Mouse (Mus musculus) lung, adult 2 months (tissue): ENCODE results near the gene Fgf11.

Experiments
- CTCF ChIP-seq: fragments of 200-500 bp; IDR thresholded peaks from 2 replicates; pipeline ENCODE4 v1.5.1; 2011; ENCODE audit warnings: mild to moderate bottlenecking, low read length, control low read depth; ENCODE audit not compliant: insufficient read depth
- POLR2A ChIP-seq: fragments of 200-500 bp; IDR thresholded peaks from 2 replicates; pipeline ENCODE4 v1.6.1; 2011; ENCODE audit warnings: low read depth, mild to moderate bottlenecking, control low read depth, low read length, borderline replicate concordance; ENCODE audit errors: extremely low read depth

DNA sequence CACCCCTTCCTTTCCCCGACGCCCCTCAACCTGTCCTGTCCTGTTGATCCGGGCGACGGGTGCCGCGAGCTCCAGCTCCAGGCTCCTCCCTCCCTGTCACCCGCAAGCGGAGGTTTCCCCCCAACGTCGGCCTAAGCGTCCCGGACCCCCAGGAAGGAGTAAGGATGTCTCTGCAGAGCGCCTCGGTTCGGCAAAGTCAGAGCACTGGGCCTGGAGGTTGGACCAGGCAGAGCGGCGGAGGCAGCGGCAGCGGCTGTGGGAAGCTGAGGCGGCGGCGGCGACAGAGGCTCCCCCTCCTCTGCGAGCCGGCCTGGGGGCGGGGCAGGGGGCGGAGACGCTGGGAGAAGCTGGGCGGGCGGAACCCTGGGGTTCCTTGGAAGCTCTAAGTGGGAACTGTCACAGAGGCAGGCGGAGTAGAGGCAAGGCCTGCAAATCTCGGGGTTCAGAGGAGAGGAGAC is 1.0 kb upstream of the Fgf11 start:
- peak; percentile 44; the same call in 1 of the 2 replicates for TF ChIP-seq POLR2A
- no peak for TF ChIP-seq CTCF
